Mouse (Mus musculus) ovary, postnatal 10 days (tissue): ENCODE measurements around the gene Rbm24.

Source experiments
- DNase-seq: peaks from one replicate; pipeline ENCODE4 v3.0.0; 2022; ENCODE audit warnings: low spot score

Rbm24 gene

GRCm38 (mm10) chr13:46438960-46439359 is 20.7 kb downstream of the Rbm24 start:
- DNase-seq, result no peak

- no peak for DNase-seq
These were observed 25.8 kb downstream of the Rbm24 start for GRCm38 (mm10) chr13:46444021-46444420.

GRCm38 (mm10) chr13:46446062-46446461 is 27.8 kb downstream of the Rbm24 start:
- no peak for DNase-seq

- no peak for DNase-seq
These were observed 30.0 kb downstream of the Rbm24 start for GRCm38 (mm10) chr13:46448276-46448675.

GRCm38 (mm10) chr13:46449955-46450354 is 31.7 kb downstream of the Rbm24 start:
- no peak for DNase-seq

- no peak for DNase-seq
These were observed 32.4 kb downstream of the Rbm24 start for GRCm38 (mm10) chr13:46450623-46451022.

GRCm38 (mm10) chr13:46451548-46451947 is 33.3 kb downstream of the Rbm24 start:
- no peak for DNase-seq

- DNase-seq, result no peak
These were observed 41.3 kb downstream of the Rbm24 start for GRCm38 (mm10) chr13:46459546-46459945.

- DNase-seq, result no peak
These were observed 44.0 kb downstream of the Rbm24 start for GRCm38 (mm10) chr13:46462280-46462679.

- DNase-seq, result no peak
These were observed 45.5 kb downstream of the Rbm24 start for GRCm38 (mm10) chr13:46463764-46464163.

- DNase-seq, result no peak
These were observed 50.0 kb downstream of the Rbm24 start for GRCm38 (mm10) chr13:46468251-46468650.

GRCm38 (mm10) chr13:46469536-46469935 is 51.3 kb downstream of the Rbm24 start:
- no peak for DNase-seq
